Mouse (Mus musculus): ENCODE results near the gene Ldhc.
"Not testable (repeated sequence)": the region's sequence is repeated elsewhere in the genome, so short reads cannot be mapped to it uniquely, and the experiment has no call there.

The Ldhc gene

GRCm38 (mm10) chr7:46860996-46861395 is at the start of gene Ldhc:
Gene Ldhc (plus strand): TSS chr7:46861203.
- no peak for ATAC-seq (ENCODE audit: insufficient number of reproducible peaks, low FRiP score, low TSS enrichment)

- ATAC-seq (ENCODE audit: insufficient number of reproducible peaks, low FRiP score, low TSS enrichment) = no peak
Measured at GRCm38 (mm10) chr7:46814012-46814411, 47.0 kb upstream of the Ldhc start.

GRCm38 (mm10) chr7:46820876-46821632 is 39.9 kb upstream of the Ldhc start:
- not testable (repeated sequence) for ATAC-seq (ENCODE audit: insufficient number of reproducible peaks, low FRiP score, low TSS enrichment)

- no peak for ATAC-seq (ENCODE audit: insufficient number of reproducible peaks, low FRiP score, low TSS enrichment)
Measured at GRCm38 (mm10) chr7:46827046-46827802, 33.8 kb upstream of the Ldhc start.

- ATAC-seq (ENCODE audit: insufficient number of reproducible peaks, low FRiP score, low TSS enrichment) = no peak
Measured at GRCm38 (mm10) chr7:46827803-46828184, 33.2 kb upstream of the Ldhc start.

- no peak for ATAC-seq (ENCODE audit: insufficient number of reproducible peaks, low FRiP score, low TSS enrichment)
Measured at GRCm38 (mm10) chr7:46829911-46830310, 31.1 kb upstream of the Ldhc start.

- no peak for ATAC-seq (ENCODE audit: insufficient number of reproducible peaks, low FRiP score, low TSS enrichment)
Measured at GRCm38 (mm10) chr7:46830799-46831590, 30.0 kb upstream of the Ldhc start.

GRCm38 (mm10) chr7:46831693-46832092 is 29.3 kb upstream of the Ldhc start:
- ATAC-seq (ENCODE audit: insufficient number of reproducible peaks, low FRiP score, low TSS enrichment) = no peak

GRCm38 (mm10) chr7:46832112-46832810 is 28.7 kb upstream of the Ldhc start:
- not testable (repeated sequence) for ATAC-seq (ENCODE audit: insufficient number of reproducible peaks, low FRiP score, low TSS enrichment)

GRCm38 (mm10) chr7:46833266-46833665 is 27.7 kb upstream of the Ldhc start:
- no peak for ATAC-seq (ENCODE audit: insufficient number of reproducible peaks, low FRiP score, low TSS enrichment)

GRCm38 (mm10) chr7:46833670-46834255 is 27.2 kb upstream of the Ldhc start:
- no peak for ATAC-seq (ENCODE audit: insufficient number of reproducible peaks, low FRiP score, low TSS enrichment)

- ATAC-seq (ENCODE audit: insufficient number of reproducible peaks, low FRiP score, low TSS enrichment) = no peak
Measured at GRCm38 (mm10) chr7:46834994-46835610, 25.9 kb upstream of the Ldhc start.

GRCm38 (mm10) chr7:46836357-46836756 is 24.6 kb upstream of the Ldhc start:
- no peak for ATAC-seq (ENCODE audit: insufficient number of reproducible peaks, low FRiP score, low TSS enrichment)

- ATAC-seq (ENCODE audit: insufficient number of reproducible peaks, low FRiP score, low TSS enrichment) = no peak
Measured at GRCm38 (mm10) chr7:46837073-46837472, 23.9 kb upstream of the Ldhc start.

GRCm38 (mm10) chr7:46838104-46838671 is 22.8 kb upstream of the Ldhc start:
- 0 out of 2 replicates have a peak, but pooled peaks have one; percentile 33 for ATAC-seq (ENCODE audit: insufficient number of reproducible peaks, low FRiP score, low TSS enrichment)

GRCm38 (mm10) chr7:46838891-46839302 is 22.1 kb upstream of the Ldhc start:
- ATAC-seq (ENCODE audit: insufficient number of reproducible peaks, low FRiP score, low TSS enrichment) = peak; percentile 76; the same call in 1 of the 2 replicates

GRCm38 (mm10) chr7:46839446-46839845 is 21.6 kb upstream of the Ldhc start:
- peak; percentile 47; the same call in 1 of the 2 replicates for ATAC-seq (ENCODE audit: insufficient number of reproducible peaks, low FRiP score, low TSS enrichment)

GRCm38 (mm10) chr7:46839861-46840260 is 21.1 kb upstream of the Ldhc start:
- no peak for ATAC-seq (ENCODE audit: insufficient number of reproducible peaks, low FRiP score, low TSS enrichment)

- ATAC-seq (ENCODE audit: insufficient number of reproducible peaks, low FRiP score, low TSS enrichment) = no peak
Measured at GRCm38 (mm10) chr7:46840326-46840725, 20.7 kb upstream of the Ldhc start.
